Mouse (Mus musculus): ENCODE data around the gene Zfand3.

The Zfand3 gene

DNA sequence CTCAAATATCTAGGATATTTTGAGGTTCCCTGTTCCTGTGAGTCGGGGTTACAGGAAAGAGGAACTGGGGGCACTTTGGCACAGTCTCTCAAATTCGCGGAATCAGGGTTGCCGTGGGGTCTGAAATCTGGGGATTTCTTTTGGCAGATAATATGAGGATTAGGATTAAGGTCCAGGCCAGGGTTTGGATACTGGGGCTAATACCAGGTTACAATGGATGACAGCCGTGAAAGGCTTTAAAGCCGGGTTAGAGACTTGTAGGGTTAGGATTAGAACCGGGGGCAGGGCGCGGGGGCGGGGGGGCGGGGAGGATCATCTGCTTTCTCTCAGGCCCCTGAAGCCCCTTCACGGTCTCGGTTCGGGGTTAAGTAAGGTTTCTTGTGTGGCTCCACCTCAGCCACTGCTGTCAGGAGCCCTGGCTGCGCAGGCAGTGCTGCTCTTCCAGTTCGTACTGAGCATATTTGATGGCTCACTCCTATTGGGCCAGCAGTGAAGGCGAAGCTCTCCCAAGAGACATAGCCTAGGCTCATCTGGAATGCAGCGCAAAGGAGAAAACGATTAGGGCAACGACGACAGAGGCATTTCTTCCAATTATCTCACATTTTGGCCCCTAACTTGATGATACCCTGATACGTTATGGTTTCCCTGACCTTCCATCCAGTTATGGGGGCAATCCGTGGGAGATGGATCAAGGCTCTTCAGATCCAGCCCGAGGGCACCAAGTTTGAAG, 5.8 kb upstream of the Zfand3 start:
- no peak for DNase-seq (ENCODE audit: low spot score)

DNA sequence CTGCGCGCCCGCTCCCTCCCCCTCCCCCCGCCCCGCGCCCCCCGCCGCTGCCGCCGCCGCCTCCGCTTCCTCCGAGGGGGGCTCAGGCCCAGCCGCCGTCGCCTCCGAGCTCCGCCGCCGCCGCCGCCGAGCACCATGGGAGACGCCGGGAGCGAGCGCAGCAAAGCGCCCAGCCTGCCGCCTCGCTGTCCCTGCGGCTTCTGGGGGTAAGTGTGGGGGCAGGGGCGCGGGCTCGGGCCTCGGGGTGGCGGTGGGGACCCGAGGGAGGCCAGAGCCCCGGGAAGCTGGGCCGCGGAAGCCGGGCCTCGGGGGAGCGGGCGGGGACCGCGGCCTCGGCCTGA, 540 bp downstream of the Zfand3 start:
- no peak for DNase-seq (ENCODE audit: low spot score)

DNA sequence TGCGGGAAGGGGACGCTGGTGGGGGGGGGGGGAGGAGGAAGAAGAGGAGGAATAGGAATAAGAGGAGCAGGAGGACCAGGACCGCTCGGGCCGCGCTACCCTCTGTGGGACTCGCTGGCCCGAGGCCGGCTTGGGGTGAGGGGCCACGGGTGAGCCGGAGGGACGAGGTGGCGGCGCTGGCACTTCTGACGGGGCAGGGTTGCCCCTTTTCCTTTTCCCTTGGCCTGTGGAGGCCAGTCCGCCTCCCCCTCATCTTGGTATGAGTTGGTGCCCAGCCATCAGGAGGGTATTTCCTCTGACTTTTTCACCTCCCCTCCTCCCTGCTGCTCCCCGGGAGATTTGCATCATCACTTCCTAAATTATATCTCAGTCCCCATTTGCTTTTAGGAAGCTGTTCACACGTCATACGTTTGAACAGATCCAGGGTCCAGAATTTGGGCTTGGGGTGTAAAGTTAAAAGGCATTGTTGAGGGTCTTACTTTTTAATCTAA, 963 bp downstream of the Zfand3 start:
- DNase-seq (ENCODE audit: low spot score) = peak; percentile 59

DNA sequence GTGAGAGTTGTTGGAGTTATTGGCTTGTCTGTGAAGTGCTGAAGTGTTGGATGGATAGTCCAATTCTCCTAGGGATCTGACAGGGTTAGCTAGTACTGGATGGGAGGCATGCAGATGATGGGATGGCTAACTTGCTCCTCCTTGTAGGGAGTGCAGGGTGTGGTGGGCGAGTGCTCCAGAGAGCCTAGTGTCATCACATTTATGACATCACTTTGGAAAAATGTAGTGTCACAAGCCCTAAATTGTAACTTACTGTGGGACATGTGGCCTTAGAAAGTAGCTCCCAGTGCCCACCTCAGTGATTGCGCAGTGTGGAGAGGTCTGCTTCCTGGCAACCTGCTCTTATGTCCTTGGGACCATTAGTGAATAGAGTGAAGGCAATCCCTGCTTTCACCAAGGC, 2.3 kb downstream of the Zfand3 start:
- no peak for DNase-seq (ENCODE audit: low spot score)

DNA sequence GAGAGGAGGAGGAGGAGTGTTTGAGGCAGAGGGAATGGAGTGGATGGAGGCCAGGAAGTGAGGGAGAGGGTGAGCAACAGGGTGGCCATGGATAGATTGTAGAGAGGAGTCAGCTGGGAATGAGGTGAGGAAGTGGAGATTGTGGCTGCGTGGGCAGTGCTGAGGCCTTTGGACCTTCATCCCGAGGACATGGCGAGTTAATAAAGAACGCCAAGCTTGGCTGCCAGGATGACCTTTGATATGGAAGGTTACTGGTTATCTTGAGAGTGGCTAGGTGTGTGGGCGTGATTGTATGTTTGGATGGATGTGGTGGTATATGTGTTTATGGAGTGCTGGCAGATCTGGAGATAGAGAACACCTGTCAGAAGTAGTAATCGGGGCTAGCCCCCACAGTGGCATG, 3.4 kb downstream of the Zfand3 start:
- DNase-seq (ENCODE audit: low spot score) = no peak

DNA sequence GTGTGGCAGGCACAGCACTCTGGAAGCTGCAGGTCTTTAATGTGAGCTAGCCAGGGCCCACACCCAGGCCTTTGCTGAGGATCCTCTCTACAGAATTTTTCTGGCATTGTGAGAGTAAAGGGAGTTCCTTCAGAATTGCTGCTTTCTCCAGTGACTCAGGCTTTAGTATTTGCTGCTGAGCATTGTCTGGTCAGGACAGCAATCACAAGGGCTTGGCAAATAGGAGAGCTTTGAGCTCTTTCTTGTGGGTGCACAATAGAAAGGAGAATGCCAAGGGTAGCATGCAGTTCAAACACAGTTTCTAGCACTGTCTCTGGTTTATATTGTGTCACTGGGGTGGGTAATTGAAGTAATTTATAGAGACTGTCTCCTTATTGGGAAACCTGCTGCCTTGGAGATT, 3.9 kb downstream of the Zfand3 start:
- DNase-seq (ENCODE audit: low spot score) = no peak

DNA sequence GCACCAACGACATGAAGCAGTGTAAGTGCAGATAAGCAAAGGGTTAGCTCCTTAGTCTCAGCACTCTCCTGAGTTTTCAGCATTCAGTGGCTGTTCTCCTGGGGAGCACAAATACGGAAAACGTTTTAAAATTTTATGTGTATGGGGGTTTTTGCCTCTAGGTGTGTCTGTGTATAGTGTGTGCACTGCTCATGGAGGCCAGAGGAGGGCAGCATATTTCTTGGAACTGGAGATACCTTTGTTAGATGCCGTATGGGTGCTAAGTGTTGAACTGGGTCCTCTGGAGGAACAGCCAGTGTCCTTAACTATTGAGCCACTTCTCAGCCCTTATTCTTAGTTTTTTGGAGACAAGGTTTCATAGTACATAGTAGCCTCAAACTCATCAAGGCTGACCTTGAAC, 10.1 kb downstream of the Zfand3 start:
- DNase-seq (ENCODE audit: low spot score) = no peak

DNA sequence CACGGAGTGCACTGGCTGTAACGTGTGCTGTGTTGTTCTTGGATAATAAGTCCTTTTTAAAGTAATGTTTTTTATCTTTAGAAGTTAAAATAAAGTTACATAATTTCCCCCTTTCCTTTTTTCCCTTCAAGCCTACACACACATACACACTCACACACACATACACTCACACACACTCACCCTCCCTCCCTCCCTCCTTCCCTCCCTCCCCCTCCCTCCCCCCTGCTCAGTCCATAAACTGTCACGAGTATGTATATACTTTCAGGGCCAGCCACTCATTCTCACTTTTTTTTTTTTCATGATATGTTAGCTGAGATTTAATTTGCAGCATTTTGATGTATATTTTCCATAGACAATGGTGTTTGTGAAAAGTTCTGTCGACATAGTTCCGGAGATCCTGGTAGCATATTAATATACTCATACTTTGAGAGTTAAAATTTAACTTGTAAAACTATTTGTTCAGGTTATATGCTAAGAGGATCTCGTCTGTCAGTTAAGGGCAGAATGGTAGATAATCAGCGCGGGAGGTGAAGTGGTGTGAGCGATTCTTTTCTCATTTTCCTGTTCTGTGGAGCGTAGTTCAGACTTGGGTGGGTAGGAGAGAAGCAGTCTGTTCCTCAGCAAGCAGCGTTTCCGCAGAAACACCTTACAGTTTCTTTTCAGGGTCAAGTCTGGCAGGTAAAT, 14.5 kb downstream of the Zfand3 start:
- no peak for DNase-seq (ENCODE audit: low spot score)

DNA sequence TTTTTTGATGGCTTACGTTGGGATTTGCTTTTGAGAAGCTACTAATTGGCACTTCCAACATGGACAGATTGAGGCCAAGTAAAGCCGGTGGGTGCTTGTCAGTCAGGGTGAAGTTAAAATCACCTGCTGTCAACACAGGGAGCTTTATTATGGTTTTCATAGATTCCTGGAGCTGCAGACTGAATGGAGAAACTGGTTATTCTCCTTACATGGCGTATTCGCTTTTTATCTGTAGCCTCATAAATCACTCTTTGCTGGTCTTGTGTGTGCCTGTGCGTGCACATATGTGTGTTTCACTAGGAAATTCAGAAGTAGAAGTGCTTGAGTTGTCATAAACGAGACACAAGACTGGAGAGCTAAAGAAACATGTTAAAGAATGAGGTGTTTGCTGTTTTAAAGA, 15.4 kb downstream of the Zfand3 start:
- no peak for DNase-seq (ENCODE audit: low spot score)

DNA sequence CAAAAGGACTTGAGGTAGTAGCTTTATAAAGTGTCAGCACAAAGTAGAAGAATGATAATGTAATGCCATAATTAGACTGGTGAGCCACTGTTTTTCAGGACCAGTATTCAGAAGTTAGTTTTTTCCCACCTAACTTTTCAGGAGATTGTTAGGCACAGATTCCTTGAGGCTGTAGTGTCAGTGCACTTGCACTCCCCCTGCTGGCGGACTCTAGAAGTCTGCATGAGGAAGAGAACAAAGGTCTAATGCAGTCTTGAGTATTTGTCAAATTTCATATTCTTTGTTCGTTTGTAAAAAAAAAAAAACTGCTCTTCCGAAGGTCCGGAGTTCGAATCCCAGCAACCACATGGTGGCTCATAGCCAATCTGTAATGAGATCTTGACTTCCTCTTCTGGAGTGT, 20.1 kb downstream of the Zfand3 start:
- DNase-seq (ENCODE audit: low spot score) = peak; percentile 82

DNA sequence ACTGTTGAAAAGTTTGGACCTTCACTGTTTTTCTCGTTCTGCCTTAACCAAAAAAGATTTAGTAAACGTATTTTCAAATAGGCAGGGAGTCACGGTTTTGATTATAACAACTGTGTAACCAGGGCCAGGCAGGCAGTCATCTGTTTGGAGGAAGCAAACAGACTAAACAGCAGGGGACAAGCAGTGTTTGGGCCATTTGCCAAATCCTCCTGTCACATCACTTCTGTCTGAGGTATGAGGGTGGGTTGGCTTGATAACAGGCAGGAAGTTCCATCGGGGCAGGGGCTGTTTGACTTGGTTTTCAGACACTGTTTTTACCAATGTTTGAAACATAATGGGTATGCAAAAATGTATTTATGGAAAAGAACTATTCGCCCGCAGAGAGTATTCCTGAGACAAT, 22.1 kb downstream of the Zfand3 start:
- peak; percentile 26 for DNase-seq (ENCODE audit: low spot score)

DNA sequence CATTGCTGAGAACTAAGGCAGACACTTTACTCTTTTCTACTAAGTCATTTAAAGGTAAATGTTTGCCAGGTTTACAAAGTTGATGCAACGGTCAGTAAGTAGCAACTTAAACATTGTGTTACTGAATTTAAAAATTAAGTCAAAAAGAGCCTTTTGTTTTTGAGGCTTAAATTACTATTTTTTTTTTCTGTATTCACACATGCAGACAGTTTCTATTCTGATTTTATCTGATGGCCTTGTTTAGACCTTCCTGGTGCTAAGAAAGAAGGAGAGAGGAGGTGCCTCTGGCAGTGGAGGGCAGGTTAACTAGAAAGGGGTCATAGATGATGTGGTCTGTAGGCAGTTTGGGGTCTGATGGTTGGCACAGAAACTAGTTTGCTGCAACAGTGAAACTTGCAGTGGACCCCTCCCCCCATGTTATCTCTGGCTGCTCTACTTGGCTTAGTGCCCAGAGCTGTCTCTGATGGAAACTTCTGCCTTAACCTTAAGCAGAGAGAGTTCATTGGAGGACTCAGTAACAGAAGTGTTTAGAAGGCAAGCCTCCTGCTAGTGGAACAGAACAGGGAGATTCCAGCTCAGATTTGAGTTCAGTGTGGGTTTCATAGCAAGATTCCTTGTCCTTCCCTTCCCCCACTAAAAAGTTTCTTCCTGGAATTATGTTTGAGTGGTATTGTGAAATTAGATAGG, 23.0 kb downstream of the Zfand3 start:
- DNase-seq (ENCODE audit: low spot score) = peak; percentile 59

DNA sequence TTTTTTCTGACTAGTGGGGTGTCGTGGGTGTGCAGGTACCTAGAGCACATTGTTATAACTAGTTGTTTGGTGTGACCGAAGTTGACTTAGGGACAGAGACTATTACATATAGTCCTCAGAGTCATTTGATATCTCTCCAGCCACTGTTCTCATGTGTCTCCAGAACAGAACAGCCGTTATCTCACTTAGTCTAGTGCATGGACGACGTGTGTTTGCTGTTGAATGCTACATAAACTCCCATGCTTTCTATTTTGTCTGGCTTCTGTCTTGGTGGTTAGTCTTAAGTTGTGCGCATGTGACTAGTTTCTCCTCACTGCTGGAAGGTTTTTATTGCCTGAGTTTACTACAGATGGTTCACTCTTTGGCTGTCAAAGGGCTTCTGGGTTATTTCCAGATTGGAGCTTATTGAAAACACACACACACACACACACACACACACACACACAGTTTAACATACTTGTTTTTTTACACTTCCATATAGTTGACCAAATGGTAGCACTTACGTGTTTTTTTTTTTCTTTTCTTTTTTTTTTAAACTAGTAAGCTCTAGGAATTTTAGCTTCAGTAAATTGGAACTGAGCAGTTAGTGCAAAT, 25.2 kb downstream of the Zfand3 start:
- no peak for DNase-seq (ENCODE audit: low spot score)

DNA sequence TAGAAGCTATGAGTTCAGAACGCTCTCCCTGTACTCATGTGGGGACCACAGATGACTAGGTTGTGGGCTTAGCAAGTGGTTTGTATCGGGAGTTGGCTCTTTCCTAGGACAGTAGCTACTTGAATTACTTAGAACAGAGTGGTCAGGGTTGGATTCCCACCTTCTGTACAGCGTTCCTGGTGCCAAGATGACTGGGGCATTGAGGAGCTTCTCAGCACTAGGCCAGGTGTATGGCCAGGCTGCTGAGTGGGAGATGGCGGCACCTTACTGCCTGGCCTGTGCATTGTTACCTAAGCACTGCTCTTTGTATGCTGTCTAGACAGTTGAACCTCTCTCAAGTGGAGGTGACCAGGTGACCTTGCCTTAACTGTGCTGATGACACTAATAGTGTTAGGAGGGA, 28.3 kb downstream of the Zfand3 start:
- DNase-seq (ENCODE audit: low spot score) = no peak

DNA sequence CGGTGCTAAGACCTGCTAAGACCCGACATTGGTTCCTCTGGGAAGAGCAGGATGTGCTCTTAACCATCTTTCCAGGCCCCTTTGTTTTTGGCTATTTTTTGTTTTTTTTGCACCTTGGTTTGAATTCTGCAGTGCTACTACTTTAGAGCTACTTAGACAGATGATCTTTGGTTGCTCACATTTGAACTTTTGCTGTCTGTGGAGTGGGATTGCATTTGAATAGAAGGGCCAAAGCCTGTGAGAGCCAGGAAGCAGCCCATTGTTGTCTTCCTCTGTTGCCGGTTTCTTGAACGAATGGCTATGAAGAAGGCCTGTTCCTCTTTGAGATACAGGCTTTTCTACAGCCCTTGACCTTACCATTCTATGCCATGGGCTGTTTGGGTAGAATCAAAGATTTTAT, 29.5 kb downstream of the Zfand3 start:
- no peak for DNase-seq (ENCODE audit: low spot score)

DNA sequence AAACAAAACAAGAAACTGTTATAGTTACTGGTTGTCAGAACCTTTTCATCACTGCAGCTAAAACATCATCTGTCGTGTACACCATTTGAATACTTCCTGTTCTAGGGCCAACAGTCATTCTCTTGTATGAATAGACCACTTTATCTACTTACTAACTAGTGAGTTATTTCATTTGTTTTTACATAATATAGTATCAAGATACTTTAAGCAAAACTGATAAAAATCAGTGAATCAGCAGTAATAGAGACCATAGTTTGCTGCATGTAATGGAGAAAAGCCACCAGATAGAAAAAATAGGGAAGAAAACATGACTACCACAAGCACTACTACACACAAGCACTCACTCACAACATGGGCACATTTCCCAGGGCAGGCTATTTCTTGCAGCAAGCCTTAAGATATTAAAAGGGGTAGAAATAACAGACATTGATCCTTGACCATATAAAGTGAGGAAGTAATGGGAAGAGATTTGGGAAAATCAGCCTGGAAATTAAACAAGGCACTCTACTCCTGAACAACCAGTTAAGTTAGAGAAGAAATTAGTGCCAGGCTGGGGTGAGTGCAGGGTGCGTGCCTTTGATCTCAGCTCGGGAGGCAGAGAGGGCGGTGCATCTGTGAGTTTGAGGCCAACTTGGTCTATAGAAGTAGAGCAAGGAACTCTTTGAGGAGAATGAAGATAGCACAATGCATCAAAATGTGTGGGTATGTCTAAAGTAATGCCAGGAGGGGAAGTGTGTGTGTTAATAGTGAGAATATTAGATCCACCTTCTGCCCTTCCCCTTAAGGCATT, 30.9 kb downstream of the Zfand3 start:
- no peak for DNase-seq (ENCODE audit: low spot score)

DNA sequence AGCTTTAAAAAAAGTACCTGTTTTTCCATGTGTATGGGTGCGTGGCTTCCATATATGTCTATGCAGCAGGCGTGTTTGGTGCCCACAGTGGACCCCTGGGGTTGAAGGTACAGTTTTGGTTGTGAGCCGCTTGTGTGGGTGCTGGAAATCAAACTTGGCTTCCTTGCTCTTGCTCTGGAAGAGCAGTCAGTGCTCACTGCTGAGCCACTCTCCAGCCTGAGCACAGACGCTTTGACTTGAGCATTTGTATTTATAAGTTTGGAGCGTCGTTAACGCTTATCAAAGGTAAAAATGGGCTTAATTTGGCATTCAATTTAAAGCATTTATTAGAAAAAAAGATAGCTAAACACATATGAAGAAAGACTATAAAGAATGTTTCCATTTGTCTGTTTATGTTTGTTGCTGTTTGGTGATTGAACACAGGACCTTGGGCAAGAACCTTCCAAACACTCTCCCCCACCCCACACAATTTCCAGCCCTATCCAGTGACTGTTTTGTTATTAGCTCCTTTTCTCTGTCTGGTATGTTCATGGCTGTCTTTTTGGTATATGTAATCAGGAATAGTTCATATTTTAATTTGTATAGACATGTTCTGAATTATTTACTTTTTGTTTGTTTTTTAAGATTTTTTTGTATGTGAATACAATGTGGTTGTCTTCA, 38.8 kb downstream of the Zfand3 start:
- DNase-seq (ENCODE audit: low spot score) = no peak

DNA sequence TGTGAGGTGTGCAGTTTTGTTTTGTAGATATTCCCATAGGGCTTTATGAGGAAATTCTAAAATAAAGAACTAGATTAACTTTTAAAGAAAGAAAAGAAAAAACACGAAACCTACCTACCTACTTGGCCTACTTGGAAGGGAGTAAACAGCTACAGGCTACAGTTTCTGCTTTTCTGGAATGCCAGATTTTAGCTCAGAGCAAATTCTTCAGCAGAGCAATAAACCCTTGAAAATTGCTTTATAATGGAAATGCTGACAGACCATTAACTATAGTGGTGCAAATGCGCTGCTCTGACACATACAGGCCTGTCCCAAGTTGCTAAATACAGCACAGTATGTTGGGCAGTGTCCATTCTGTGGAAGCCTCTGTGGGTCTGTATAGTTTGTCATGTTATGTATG, 40.6 kb downstream of the Zfand3 start:
- DNase-seq (ENCODE audit: low spot score) = no peak

DNA sequence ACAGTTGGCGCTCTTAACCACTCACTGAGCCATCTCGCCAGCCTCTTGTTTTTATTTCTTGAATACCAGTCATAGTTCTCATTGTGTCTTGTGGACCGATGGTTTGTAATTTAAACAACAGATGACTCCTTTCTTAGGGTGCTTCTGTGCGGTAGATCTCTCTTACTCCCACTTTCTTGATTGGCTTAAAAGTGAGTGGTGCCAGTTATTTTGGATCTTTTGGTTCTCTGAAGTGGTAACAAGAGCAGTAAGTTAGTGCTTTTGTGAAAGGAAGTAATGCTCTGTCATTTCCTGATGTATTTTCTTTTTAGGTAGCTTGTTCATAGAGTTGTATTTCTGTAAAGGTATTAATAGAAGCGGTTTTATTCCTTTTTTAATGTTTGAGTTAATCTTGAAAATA, 42.1 kb downstream of the Zfand3 start:
- no peak for DNase-seq (ENCODE audit: low spot score)

DNA sequence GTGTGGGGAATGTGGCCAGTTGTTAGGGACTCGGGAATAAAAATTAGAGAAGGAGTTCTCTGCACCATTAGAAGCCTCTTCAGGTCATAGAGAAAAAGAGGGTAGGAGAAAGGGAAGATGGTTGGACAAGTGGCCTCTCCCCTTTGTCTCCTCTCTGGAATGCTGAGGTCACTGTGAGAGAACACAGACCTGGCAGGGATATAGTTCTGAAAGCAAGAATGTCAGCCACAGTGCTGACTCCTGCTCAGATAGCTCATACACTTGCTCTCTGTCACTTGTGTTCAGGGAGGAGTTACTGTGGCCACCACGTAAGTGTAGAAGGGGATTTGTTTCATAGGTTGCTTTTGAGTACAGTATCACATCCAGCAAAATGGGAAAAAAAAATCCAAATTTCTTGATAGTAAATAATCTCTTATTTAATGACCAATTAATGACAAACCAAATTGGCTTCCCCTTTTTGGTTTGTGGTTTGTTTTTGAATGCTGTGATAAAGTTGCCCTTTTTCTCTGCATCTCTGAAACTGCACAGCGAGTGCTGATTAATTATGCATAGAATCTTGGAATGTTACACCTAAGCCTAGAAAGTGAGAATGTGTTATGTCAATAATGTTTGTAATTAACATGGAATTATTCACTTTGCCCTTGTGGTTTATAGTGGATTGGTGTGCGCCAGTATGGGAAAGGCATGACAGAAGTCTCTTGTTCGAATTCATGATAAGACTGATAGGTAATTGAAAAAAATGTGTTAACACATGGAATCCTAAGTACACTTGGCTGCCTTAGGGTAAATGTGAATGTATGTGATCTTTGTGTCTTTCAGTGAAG, 47.2 kb downstream of the Zfand3 start:
- no peak for DNase-seq (ENCODE audit: low spot score)

DNA sequence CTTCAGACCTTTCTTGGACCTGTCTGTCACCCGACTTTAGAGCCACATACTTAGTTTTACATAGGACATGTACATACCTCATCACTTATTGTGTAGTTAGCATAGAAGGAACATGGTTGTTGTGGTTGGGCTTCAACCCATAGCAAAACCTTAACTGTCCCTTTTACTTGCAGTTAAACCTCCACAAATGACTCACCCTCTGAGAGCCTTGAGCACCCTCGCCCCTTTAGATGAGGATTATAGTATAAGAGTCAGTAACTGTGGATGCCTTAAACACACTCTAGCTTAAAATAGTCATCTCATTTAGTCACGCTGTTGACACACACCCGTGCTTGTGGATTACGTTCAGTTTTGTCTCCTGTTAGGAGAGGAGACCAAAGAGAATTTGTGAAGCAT, 47.8 kb downstream of the Zfand3 start:
- no peak for DNase-seq (ENCODE audit: low spot score)

Data from embryo, embryonic 10.5 days (tissue).